Mouse (Mus musculus) heart, postnatal 25 days (tissue): ENCODE results near the gene Gnpnat1. TPM values are rescaled to one million over a fixed set of nuclear protein-coding genes. Genes with fewer than 3 reads are reported as not detected.

ENCODE experiments used
- microRNA-seq: library from miRNA; unstranded; fragments of <30 nt; microRNA quantifications from one replicate; pipeline ENCODE4 v1.2.0, GENCODE M21; 2022
- total RNA-seq, 2 experiments: library from RNA; stranded (reverse); gene quantifications; 2 replicates each; pipeline ENCODE4 v1.2.3; 2021

The Gnpnat1 gene
- total RNA-seq, 2 experiments from 2014 or later = 9.3 to 11.5 TPM

Small RNA genes lying within 50 kb of the gene (microRNA-seq; reads per million reads assigned to microRNA genes)
- gene Gm25353 = not detected

Other genes with a start within 250 kb of the Gnpnat1 start
- gene Gpr137c, start 185.2 kb downstream of the Gnpnat1 start, total RNA-seq = 1 to 10 TPM; 4.3 to 4.9 TPM
- gene Txndc16, start 184.6 kb downstream of the Gnpnat1 start, total RNA-seq = 10 to 100 TPM; 11.0 to 13.2 TPM
- gene Ero1l, start 86.1 kb downstream of the Gnpnat1 start, total RNA-seq = 10 to 100 TPM; 24.5 to 25.6 TPM
- 10 to 100 TPM; 91.3 to 94.0 TPM for gene Psmc6, start 75.1 kb downstream of the Gnpnat1 start, total RNA-seq
- gene Styx, start 53.8 kb downstream of the Gnpnat1 start, total RNA-seq = 10 to 100 TPM; 26.3 to 28.1 TPM
- gene Fermt2, start 125.2 kb upstream of the Gnpnat1 start, total RNA-seq = 100 to 1,000 TPM; 253 to 256 TPM